ENCODE assay signal across 8 mouse cellular contexts in the genomic region with DNA sequence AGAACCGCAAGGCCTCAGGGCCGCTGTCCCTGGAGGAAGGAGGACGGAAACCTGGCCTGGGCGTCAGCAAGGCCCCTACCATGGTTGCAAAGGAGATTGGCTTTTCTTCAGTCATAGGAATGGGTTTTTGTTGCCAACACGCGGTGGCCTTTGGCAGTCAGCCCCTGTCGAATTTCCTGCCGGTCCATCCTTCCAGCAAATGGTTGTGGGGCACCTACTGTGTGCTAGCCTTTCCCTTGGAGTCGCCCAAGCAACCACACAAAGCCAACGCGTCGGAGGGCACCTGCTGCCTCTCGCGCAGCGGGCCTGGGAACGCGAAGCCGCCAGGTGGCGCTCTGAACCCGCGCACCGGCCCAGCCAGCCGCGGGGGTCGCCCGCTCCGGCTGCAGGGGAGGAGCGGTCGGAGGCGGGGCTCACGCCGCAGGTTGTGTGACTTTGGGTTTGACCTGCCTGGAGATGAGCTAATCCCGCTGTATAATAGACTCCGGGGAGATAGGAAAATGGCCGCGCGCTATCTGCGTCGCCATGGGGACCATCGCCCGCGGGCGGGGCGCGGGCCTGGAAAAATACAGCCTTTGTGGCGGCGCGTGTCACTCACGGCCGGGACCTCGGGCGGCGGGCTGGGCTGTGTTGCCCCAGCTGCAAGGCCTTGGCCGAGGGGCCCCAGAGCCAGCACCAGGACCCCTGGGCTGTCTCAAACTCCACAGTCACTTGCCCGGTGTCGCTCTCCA. TPM values are rescaled to one million over a fixed set of nuclear protein-coding genes. Genes with fewer than 3 reads are reported as not detected.
DNase-seq lines count a peak whose midpoint lies in the region; ATAC-seq and TF ChIP-seq lines count a peak whose summit lies in the region.

No protein-coding gene starts in this region.

- peak; percentile 97 for TF ChIP-seq CTCF in intestine, postnatal 0 days (IDR thresholded peaks at IDR 0.05; ENCODE audit: low read depth)

- H3K27ac ChIP-seq in intestine, postnatal 0 days (ENCODE audit: low read depth, low read length), result no peak overlapping the region

- no peaks in the 10 kb centered on the region for H3K9me3 ChIP-seq in intestine, postnatal 0 days (ENCODE audit: control insufficient read depth)

- peak overlapping the region; percentile 65 for H3K4me2 ChIP-seq in intestine, postnatal 0 days (replicated peaks; ENCODE audit: low read depth)

- under 1% methylated on average over 54 of the region's 56 CpGs for WGBS in intestine, postnatal 0 days

- peak overlapping the region; percentile 51 for H3K4me3 ChIP-seq in intestine, postnatal 0 days (ENCODE audit: low read depth, low read length)

- ATAC-seq in intestine, postnatal 0 days, result peak; percentile 63
- ATAC-seq in megakaryocyte-erythroid progenitor cell, adult 5-6 weeks (replicated peaks; ENCODE audit: low FRiP score, low TSS enrichment, poor library complexity, severe bottlenecking), result peak; percentile 68
- ATAC-seq in monocyte, adult 5-6 weeks (replicated peaks; ENCODE audit: insufficient number of reproducible peaks, low FRiP score, low TSS enrichment, poor library complexity, severe bottlenecking), result no peak; the same call in 1 of the 2 replicates

- peaks cover 7% of the 10 kb centered on the region; the same call in 1 of the 2 replicates for H3K4me1 ChIP-seq in intestine, postnatal 0 days (replicated peaks; ENCODE audit: control insufficient read depth, insufficient read depth, low read length)

- H3K9ac ChIP-seq in intestine, postnatal 0 days (ENCODE audit: low read depth, low read length), result no peak overlapping the region

- peak; percentile 80 for DNase-seq in adrenal gland, adult 8-10 months
- DNase-seq in embryo, embryonic 11 days, result peak; percentile 89
- DNase-seq in heart, adult 11 months, result peak; percentile 98
- DNase-seq in left cerebral cortex, postnatal 25 days (ENCODE audit: low spot score in 2 of 2), result peak; percentile 61 to 77
- DNase-seq in right cerebral cortex, postnatal 36 days (ENCODE audit: low spot score in 2 of 2), result peak; percentile 37 to 57

- intact Hi-C loops in left cerebral cortex, postnatal 25 days (cut with DNase I), result loop anchor here (1.0 to 5.0 kb wide), 5 partner anchors 67 to 313 kb away; partner anchors contain the start of gene Eefsec

- peaks cover 74% of the 10 kb centered on the region for H3K27me3 ChIP-seq in intestine, postnatal 0 days (replicated peaks; ENCODE audit: control insufficient read depth, insufficient read depth, low read length)

- H3K36me3 ChIP-seq in intestine, postnatal 0 days (ENCODE audit: control insufficient read depth, insufficient read depth), result no peaks in the 10 kb centered on the region

RNA-seq across cellular contexts. Expression of gene Gata2, which starts 4.2 kb away (rescaled TPM):
- 10 to 100 TPM; 29.3 to 72.4 (median 56.5) TPM for total RNA-seq in adrenal gland, adult 8-10 months (2022)
- polyA plus RNA-seq in intestine, postnatal 0 days (2015; fragmentation: Nextera tagmentation; extraction: Ambion mirVana), result 3.5 and 3.7 TPM in 2 replicates
- total RNA-seq in left cerebral cortex, postnatal 25 days (2021), result 1 to 10 TPM; 4.8 to 5.9 TPM
- 101 and 116 TPM in 2 replicates for total RNA-seq in megakaryocyte-erythroid progenitor cell, adult 5-6 weeks (2014; fragmentation: Nextera tagmentation)
- 37.4 and 48.8 TPM in 2 replicates for total RNA-seq in megakaryocyte-erythroid progenitor cell, adult 5-6 weeks (2017)
- total RNA-seq in monocyte, adult 5-6 weeks (2017), result 15.4 to 30.8 TPM (median 28.8 TPM) in 3 replicates

RNA-seq across cellular contexts. Expression of gene Dnajb8, which starts 32.6 kb away (rescaled TPM):
- not detected for total RNA-seq in adrenal gland, adult 8-10 months (2022)
- polyA plus RNA-seq in intestine, postnatal 0 days (2015; fragmentation: Nextera tagmentation; extraction: Ambion mirVana), result not detected in 2 replicates
- not detected for total RNA-seq in left cerebral cortex, postnatal 25 days (2021)
- total RNA-seq in megakaryocyte-erythroid progenitor cell, adult 5-6 weeks (2014; fragmentation: Nextera tagmentation), result not detected in 2 replicates
- total RNA-seq in megakaryocyte-erythroid progenitor cell, adult 5-6 weeks (2017), result not detected in 2 replicates
- total RNA-seq in monocyte, adult 5-6 weeks (2017), result 1.4 TPM in 1 of 3 replicates, not detected in the others

Comparison
In these comparisons a context has a peak if more than half of its experiments do, and no peak if none do; other contexts are left out.
1. DNase-seq: peak in every context shown above with its lines; median percentile 98 in heart, adult 11 months; 89 in embryo, embryonic 11 days; 80 in adrenal gland, adult 8-10 months; 69 in left cerebral cortex, postnatal 25 days; 47 in right cerebral cortex, postnatal 36 days.